Mouse (Mus musculus) lung, embryonic 15.5 days (tissue): ENCODE results near the gene Sgpp2. TPM values are rescaled to one million over a fixed set of nuclear protein-coding genes. Genes with fewer than 3 reads are reported as not detected.

Source experiments
- ATAC-seq: fragments of 200-750 bp; cut with Nextera tagmentation; 2 replicates; pipeline ENCODE4 v1.8.0; 2017; ENCODE audit warnings: moderate number of reproducible peaks, borderline replicate concordance; ENCODE audit not compliant: low FRiP score, low TSS enrichment; ENCODE audit errors: extremely low read depth
- H3K27ac ChIP-seq: fragments of 300-500 bp; sonication (generic); 2 replicates; pipeline ENCODE4 v1.5.1; 2015; ENCODE audit warnings: moderate library complexity, mild to moderate bottlenecking, inconsistent platforms
- H3K27me3 ChIP-seq: fragments of 300-500 bp; sonication (generic); 2 replicates; pipeline ENCODE4 v1.6.1; 2015; ENCODE audit warnings: inconsistent platforms
- H3K36me3 ChIP-seq: fragments of 300-500 bp; sonication (generic); 2 replicates; pipeline ENCODE4 v1.6.1; 2015; ENCODE audit warnings: inconsistent platforms
- H3K4me1 ChIP-seq: fragments of 300-500 bp; sonication (generic); 2 replicates; pipeline ENCODE4 v1.6.1; 2015; ENCODE audit warnings: inconsistent platforms
- H3K4me2 ChIP-seq: fragments of 300-500 bp; sonication (generic); 2 replicates; pipeline ENCODE4 v1.6.1; 2015; ENCODE audit warnings: inconsistent platforms, mild to moderate bottlenecking, moderate library complexity
- H3K4me3 ChIP-seq: fragments of 300-500 bp; sonication (generic); 2 replicates; pipeline ENCODE4 v1.5.1; 2015; ENCODE audit warnings: mild to moderate bottlenecking, inconsistent platforms
- H3K9ac ChIP-seq: fragments of 300-500 bp; sonication (generic); 2 replicates; pipeline ENCODE4 v1.6.1; 2015; ENCODE audit warnings: inconsistent platforms
- H3K9me3 ChIP-seq: fragments of 300-500 bp; sonication (generic); 2 replicates; pipeline ENCODE4 v1.6.1; 2016; ENCODE audit warnings: inconsistent platforms
- WGBS: fragments of 180-500 bp; shearing (Covaris S2); methylation state at CpG from one replicate; pipeline ENCODE4 v1.1.7; 2015; 5-methylcytosine and 5-hydroxymethylcytosine counted together
- polyA plus RNA-seq: library from polyadenylated mRNA; unstranded; fragments of >200 nt; fragmentation: Nextera tagmentation; extraction: Ambion mirVana; gene quantifications from 2 replicates; pipeline ENCODE4 v1.2.1, GENCODE M21; 2015

The Sgpp2 gene
- polyA plus RNA-seq = 0.65 and 1.1 TPM in 2 replicates

DNA sequence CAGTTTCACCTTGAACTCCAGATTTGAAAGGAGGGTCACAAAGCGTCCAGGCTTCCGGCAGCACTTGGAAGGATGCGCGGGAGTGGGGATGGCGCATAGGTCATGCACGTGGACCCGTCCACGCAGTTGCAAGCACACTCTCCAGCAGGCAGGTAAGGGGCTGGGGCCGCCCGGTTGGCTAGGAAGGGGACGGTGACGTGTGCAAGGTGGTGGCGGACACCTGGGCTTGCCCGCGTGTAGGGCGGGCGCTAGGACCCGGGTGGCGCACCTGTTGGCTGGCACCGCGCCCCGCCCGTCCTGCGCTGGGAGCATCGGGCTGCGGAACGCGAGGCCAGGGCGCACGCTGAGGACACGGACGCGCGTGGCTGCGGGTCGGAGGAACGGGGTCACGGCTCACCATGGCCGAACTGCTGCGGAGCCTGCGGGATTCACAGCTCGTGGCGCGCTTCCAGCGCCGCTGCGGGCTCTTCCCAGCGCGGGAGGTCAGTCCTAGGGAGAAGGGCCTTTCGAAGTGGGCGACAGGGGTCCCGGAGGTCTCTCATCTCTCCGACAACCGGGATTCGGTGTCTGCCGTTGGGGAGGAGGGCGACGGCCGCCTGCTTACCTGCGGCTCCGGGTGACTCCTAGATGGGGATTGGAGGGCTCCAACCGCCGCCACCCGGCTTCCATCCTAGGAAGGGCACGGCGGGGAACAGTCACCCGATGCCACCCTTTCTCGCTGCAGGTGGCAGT lies at the start of gene Sgpp2:
TSS of gene Sgpp2 (plus strand) at position 325 of the 732 bp plus-strand sequence.
- Histone ChIP-seq H3K9me3 (no peaks in the 10 kb centered on the region), H3K9ac (peak within 1 kb of the TSS; percentile 33), H3K27ac (no peak within 1 kb of the TSS), H3K36me3 (no peaks in the 10 kb centered on the region), H3K4me2 (peak within 1 kb of the TSS; percentile 96), H3K4me3 (peak within 1 kb of the TSS; percentile 48), H3K27me3 (peaks cover 52% of the 10 kb centered on the region), H3K4me1 (peaks cover 20% of the 10 kb centered on the region)
- WGBS = under 1% methylated on average over 66 of the region's 68 CpGs
- no peak; the same call in 1 of the 2 replicates for ATAC-seq

DNA sequence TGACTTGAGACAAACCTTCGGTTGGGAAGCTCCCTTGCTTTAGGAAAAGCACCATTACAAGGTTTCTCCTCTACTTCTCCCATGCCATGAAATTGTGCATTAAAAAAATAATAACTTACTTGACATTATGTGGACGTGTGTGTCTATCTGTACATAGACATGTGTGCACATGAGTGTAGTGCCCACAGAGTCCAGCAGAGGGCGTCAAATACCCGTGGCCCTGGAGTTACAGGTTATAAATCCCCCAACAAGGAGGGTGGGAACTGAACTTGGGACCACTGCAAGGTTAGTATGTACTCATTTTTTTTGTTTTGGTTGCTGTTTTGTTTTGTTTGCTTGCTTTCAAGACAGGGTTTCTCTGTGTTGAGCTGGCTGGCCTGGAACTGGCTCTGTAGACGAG lies 42.6 kb upstream of the Sgpp2 start:
- no peak overlapping the region for H3K9ac ChIP-seq
- no peaks in the 10 kb centered on the region for H3K36me3 ChIP-seq
- no peak overlapping the region for H3K27ac ChIP-seq
- H3K9me3 ChIP-seq = no peaks in the 10 kb centered on the region
- WGBS = 55% methylated on average over 5 of the region's 5 CpGs
- no peaks in the 10 kb centered on the region for H3K4me1 ChIP-seq
- H3K27me3 ChIP-seq = no peaks in the 10 kb centered on the region
- H3K4me2 ChIP-seq = no peak overlapping the region
- H3K4me3 ChIP-seq = no peak overlapping the region
- ATAC-seq = no peak

DNA sequence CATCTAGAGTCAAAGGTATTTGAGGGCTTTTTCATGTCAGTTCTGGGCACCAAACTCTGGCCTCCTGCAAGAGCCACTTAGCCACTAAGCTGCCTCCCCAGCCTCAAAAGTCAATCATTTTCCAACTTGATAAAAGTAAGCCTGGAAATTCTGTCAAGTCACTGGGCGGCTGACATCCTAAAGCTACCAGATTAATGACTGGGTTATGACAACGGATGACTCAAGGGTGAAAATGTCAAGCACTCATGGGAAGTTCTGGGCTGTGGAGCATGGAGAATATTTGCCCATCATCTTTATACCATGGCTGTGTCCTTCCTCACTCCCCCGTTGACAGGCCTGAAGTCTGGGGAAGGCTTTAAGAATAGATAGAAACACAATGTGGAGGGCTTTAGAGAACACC lies 37.2 kb upstream of the Sgpp2 start:
- Histone ChIP-seq H3K9me3 (no peaks in the 10 kb centered on the region), H3K27me3 (no peaks in the 10 kb centered on the region), H3K27ac (no peak overlapping the region), H3K4me3 (no peak overlapping the region), H3K4me1 (no peaks in the 10 kb centered on the region), H3K9ac (no peak overlapping the region), H3K4me2 (no peak overlapping the region), H3K36me3 (no peaks in the 10 kb centered on the region)
- 71% methylated on average over 3 of the region's 3 CpGs for WGBS
- ATAC-seq = no peak

- Histone ChIP-seq H3K36me3 (no peaks in the 10 kb centered on the region), H3K9ac (no peak overlapping the region), H3K4me2 (no peak overlapping the region), H3K27me3 (no peaks in the 10 kb centered on the region), H3K9me3 (no peaks in the 10 kb centered on the region), H3K4me1 (0 out of 2 replicates have a peak, but pooled peaks cover 5% of the 10 kb centered on the region), H3K27ac (no peak overlapping the region), H3K4me3 (no peak overlapping the region)
- ATAC-seq = no peak; the same call in 1 of the 2 replicates
- WGBS = 23% methylated on average over 3 of the region's 3 CpGs
These were observed 31.0 kb upstream of the Sgpp2 start for GRCm38 (mm10) chr1:78279128-78279527.

DNA sequence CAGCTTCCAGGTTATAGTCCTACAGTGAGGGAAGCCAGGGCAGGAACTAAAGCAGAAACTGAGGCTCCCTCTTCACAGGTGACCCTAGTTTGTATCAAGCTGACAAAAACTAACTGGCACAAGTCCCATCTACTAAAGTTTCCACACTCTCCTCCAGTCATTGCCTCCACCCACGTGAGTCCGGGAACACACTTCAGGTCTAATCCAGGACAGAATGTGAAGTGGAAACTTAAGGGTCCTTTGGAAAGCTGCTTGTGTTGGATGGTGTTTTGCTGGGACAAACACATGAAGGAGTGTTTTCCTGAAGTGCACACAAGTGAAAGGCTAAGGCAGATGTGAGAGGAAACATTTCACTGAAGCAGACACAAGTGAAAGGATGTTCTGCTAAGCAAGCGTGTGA lies 17.7 kb upstream of the Sgpp2 start:
- H3K4me3 ChIP-seq = no peak overlapping the region
- no peak overlapping the region for H3K27ac ChIP-seq
- no peak overlapping the region for H3K4me2 ChIP-seq
- H3K9ac ChIP-seq = no peak overlapping the region
- no peaks in the 10 kb centered on the region for H3K36me3 ChIP-seq
- WGBS = 64% methylated on average over 3 of the region's 3 CpGs
- H3K27me3 ChIP-seq = no peaks in the 10 kb centered on the region
- H3K9me3 ChIP-seq = no peaks in the 10 kb centered on the region
- ATAC-seq = no peak
- no peaks in the 10 kb centered on the region for H3K4me1 ChIP-seq

- ATAC-seq = peak; percentile 35; the same call in 1 of the 2 replicates
- 48% methylated on average over 7 of the region's 7 CpGs for WGBS
- no peaks in the 10 kb centered on the region for H3K27me3 ChIP-seq
- H3K4me1 ChIP-seq = no peaks in the 10 kb centered on the region
- no peak overlapping the region for H3K9ac ChIP-seq
- no peak overlapping the region for H3K27ac ChIP-seq
- H3K9me3 ChIP-seq = no peaks in the 10 kb centered on the region
- H3K4me2 ChIP-seq = no peak overlapping the region
- no peaks in the 10 kb centered on the region for H3K36me3 ChIP-seq
- no peak overlapping the region for H3K4me3 ChIP-seq
These were observed 10.4 kb upstream of the Sgpp2 start for GRCm38 (mm10) chr1:78299670-78300225.

GRCm38 (mm10) chr1:78308688-78309087 lies 1.5 kb upstream of the Sgpp2 start:
- H3K27me3 ChIP-seq = peaks cover 52% of the 10 kb centered on the region
- no peak overlapping the region for H3K4me2 ChIP-seq
- ATAC-seq = no peak
- peaks cover 20% of the 10 kb centered on the region for H3K4me1 ChIP-seq
- no peaks in the 10 kb centered on the region for H3K9me3 ChIP-seq
- no peak overlapping the region for H3K27ac ChIP-seq
- no peak overlapping the region for H3K4me3 ChIP-seq
- WGBS = 79% methylated on average over 1 of the region's 1 CpGs
- H3K9ac ChIP-seq = no peak overlapping the region
- H3K36me3 ChIP-seq = no peaks in the 10 kb centered on the region

- Histone ChIP-seq H3K36me3 (no peaks in the 10 kb centered on the region), H3K27ac (no peak overlapping the region), H3K9ac (no peak overlapping the region), H3K27me3 (peaks cover 52% of the 10 kb centered on the region), H3K4me2 (peak overlapping the region; percentile 96; the same call in 1 of the 2 replicates), H3K4me1 (peaks cover 20% of the 10 kb centered on the region), H3K9me3 (no peaks in the 10 kb centered on the region), H3K4me3 (no peak overlapping the region)
- 8% methylated on average over 9 of the region's 9 CpGs for WGBS
- no peak for ATAC-seq
These were observed 865 bp upstream of the Sgpp2 start for GRCm38 (mm10) chr1:78309280-78309679.

DNA sequence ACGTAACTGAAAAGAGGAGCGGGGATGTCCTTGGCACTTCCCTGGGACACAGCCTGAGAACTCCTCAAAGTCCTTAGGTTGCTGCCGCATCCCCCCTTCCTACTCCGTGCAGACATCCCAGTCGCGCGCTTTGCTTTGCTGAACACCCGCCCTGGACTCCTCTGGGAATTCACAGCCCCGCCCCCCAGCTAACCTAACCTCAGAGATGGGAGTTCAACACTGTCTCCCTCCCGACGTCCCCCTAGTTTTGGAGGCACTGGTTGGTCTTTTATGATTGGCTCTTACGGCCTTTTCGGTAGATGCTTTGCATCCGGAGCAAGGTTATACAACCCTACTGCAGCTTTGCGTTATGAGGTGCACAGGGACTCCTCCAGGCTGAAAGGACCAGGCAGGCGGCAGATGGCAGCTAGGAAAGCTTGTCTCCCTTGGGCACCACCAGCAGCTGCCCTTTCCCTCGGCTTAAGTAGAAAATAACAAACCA lies 756 bp downstream of the Sgpp2 start:
- peak; percentile 46; the same call in 1 of the 2 replicates for ATAC-seq

GRCm38 (mm10) chr1:78311482-78311881 lies 1.3 kb downstream of the Sgpp2 start:
- Histone ChIP-seq H3K9ac (no peak overlapping the region), H3K27me3 (peaks cover 52% of the 10 kb centered on the region), H3K9me3 (no peaks in the 10 kb centered on the region), H3K27ac (no peak overlapping the region), H3K4me1 (peaks cover 20% of the 10 kb centered on the region), H3K4me2 (peak overlapping the region; percentile 96), H3K36me3 (no peaks in the 10 kb centered on the region), H3K4me3 (peak overlapping the region; percentile 48; the same call in 1 of the 2 replicates)
- WGBS = 1% methylated on average over 7 of the region's 7 CpGs
- no peak for ATAC-seq

More for the DNA sequence above, 756 bp downstream of the Sgpp2 start:
- no peak overlapping the region for H3K27ac ChIP-seq
- H3K27me3 ChIP-seq = peaks cover 52% of the 10 kb centered on the region
- no peak overlapping the region for H3K9ac ChIP-seq
- H3K9me3 ChIP-seq = no peaks in the 10 kb centered on the region
- under 1% methylated on average over 17 of the region's 17 CpGs for WGBS
- no peaks in the 10 kb centered on the region for H3K36me3 ChIP-seq
- H3K4me3 ChIP-seq = peak overlapping the region; percentile 48
- peak overlapping the region; percentile 96 for H3K4me2 ChIP-seq
- H3K4me1 ChIP-seq = peaks cover 20% of the 10 kb centered on the region

DNA sequence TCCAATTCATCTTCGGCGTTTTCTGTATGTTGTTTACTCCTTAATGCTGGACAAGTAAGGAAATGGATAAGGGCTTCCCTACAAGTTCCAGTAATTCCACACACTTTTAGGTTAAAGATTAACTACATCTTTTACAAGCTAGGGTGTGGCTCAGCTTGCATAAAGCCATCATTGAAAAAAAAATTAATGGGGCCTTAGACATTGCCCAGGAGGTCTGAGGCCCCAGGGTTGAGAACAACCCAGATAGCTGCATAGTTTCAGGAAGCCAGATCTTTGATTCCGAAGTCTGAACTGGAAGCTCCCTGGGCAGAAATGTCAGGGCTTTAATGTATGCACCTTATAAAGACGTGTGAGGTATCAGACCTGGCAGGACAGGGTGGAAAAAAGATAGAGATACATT lies 2.8 kb downstream of the Sgpp2 start:
- H3K27ac ChIP-seq = no peak overlapping the region
- peaks cover 41% of the 10 kb centered on the region for H3K27me3 ChIP-seq
- H3K4me2 ChIP-seq = no peak overlapping the region

GRCm38 (mm10) chr1:78313961-78314360 lies 3.8 kb downstream of the Sgpp2 start:
- H3K27ac ChIP-seq = no peak overlapping the region
- WGBS = 53% methylated on average over 4 of the region's 4 CpGs
- H3K4me3 ChIP-seq = no peak overlapping the region
- no peak overlapping the region for H3K4me2 ChIP-seq
- no peaks in the 10 kb centered on the region for H3K36me3 ChIP-seq
- peaks cover 32% of the 10 kb centered on the region for H3K27me3 ChIP-seq
- no peaks in the 10 kb centered on the region for H3K9me3 ChIP-seq
- no peak for ATAC-seq
- H3K4me1 ChIP-seq = peaks cover 20% of the 10 kb centered on the region
- no peak overlapping the region for H3K9ac ChIP-seq

More for the DNA sequence above, 2.8 kb downstream of the Sgpp2 start:
- Histone ChIP-seq H3K4me1 (peaks cover 20% of the 10 kb centered on the region), H3K36me3 (no peaks in the 10 kb centered on the region), H3K9me3 (no peaks in the 10 kb centered on the region), H3K9ac (no peak overlapping the region), H3K4me3 (no peak overlapping the region)
- no peak for ATAC-seq
- WGBS = 49% methylated on average over 4 of the region's 4 CpGs
